In the genomic region with DNA sequence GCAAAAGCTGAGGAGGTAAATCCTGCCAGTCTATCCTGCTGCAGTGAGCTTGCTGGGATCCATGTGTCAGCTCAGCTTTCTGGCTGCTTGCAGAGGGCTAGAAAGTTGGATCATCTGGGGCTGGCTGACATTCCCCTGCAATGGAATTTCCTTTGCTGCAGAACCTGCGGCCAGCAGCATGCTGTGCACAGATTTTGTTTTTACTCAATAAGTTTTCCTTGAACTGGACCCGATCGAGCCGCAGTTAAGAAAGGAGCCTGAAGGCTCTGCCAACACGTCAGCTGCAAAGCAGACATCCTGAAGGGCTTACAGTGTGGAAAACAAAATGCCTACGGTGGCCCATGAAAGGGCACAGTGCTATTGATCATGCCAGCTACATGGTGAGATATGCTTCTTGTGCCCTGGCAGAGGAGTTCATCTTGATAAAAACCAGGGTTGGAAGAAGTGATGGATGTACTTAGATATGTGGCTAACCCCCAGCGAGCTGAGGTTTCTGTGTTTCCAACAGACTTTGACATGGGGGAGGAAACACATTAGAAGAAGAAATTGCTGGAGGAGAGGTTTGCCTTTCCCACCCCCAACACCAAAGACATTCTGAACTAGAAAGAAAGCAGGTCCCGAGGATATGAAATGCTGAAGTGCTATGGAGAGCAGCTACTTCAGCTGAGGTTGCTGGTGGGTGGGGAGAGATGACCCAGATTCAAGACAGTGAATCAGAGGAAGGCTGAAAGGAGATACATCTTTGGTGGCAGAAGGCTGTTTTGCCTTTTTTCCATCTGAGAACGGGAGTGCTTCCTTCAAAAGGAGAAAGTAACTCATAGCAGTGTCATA, we compare ENCODE assay signal across 8 mouse cellular contexts.
DNase-seq lines count a peak whose midpoint lies in the region; TF ChIP-seq lines count a peak whose summit lies in the region.
"Had no signal": no experiment of that assay in that cellular context is flagged by ENCODE, and none has a peak within 500 bp of the region (broad histone marks: within the 10 kb centered on the region; RNA-seq: fewer than 3 reads in every experiment).

No protein-coding gene starts in this region.

- peak; percentile 21 for DNase-seq in ovary, adult 18-20 months (ENCODE audit: low spot score)
- DNase-seq in ovary, postnatal 10 days (ENCODE audit: low spot score) = no peak
- DNase-seq in cerebellum, postnatal 36 days = peak; percentile 16 to 19
- DNase-seq in gastrocnemius, postnatal 4 days (ENCODE audit: low spot score in 2 of 2) = peak; percentile 32 to 51
- peak; percentile 31 to 32 for DNase-seq in left cerebral cortex, adult 2 months (ENCODE audit: extremely low spot score in 1 of 2, low spot score in 2 of 2)
- peak; percentile 82 for DNase-seq in right cerebral cortex, adult 18-20 months
- no peak for DNase-seq in c-Kit-positive CD71-positive TER-119-positive erythroid progenitor cells, embryonic 14.5 days (ENCODE audit: low spot score)
- DNase-seq: liver, embryonic 13.5 days had no signal

- peak overlapping the region; percentile 85 for H3K27ac ChIP-seq in left cerebral cortex, adult 2 months
- H3K27ac ChIP-seq: liver, embryonic 13.5 days had no signal

- no peak overlapping the region for H3K4me3 ChIP-seq in left cerebral cortex, adult 2 months
- H3K4me3 ChIP-seq: liver, embryonic 13.5 days had no signal

- intact Hi-C loops in left cerebral cortex, adult 2 months (cut with DNase I) = loop anchor here (2.0 to 5.0 kb wide), 4 partner anchors 20 to 106 kb away; a partner anchor contains a TSS

- TF ChIP-seq CTCF in left cerebral cortex, adult 2 months (IDR thresholded peaks at IDR 0.05) = no peak

Comparison
In these comparisons a context has a peak if more than half of its experiments do, and no peak if none do; other contexts are left out.
1. DNase-seq: peak in ovary, adult 18-20 months (single experiment), cerebellum, postnatal 36 days (2 of 2), gastrocnemius, postnatal 4 days (2 of 2), left cerebral cortex, adult 2 months (2 of 2) and right cerebral cortex, adult 18-20 months (single experiment); none in ovary, postnatal 10 days (single experiment) and c-Kit-positive CD71-positive TER-119-positive erythroid progenitor cells, embryonic 14.5 days (single experiment).